Mouse (Mus musculus) T-cell, adult 66 days (primary cell): ENCODE measurements around the gene Iqcf1. TPM values are rescaled to one million over a fixed set of nuclear protein-coding genes. Genes with fewer than 3 reads are reported as not detected.

Experiments used
- total RNA-seq, 2 experiments: library from RNA; stranded (reverse); gene quantifications; 3 replicates in 1 of 2; 4 replicates in 1 of 2; pipeline ENCODE4 v1.2.4; 2023

Iqcf1 gene
- not detected for total RNA-seq

GRCm38 (mm10) chr9:106499667-106500066 is at the start of gene Iqcf1:
TSS of gene Iqcf1 (plus strand) at chr9:106499967.

DNA sequence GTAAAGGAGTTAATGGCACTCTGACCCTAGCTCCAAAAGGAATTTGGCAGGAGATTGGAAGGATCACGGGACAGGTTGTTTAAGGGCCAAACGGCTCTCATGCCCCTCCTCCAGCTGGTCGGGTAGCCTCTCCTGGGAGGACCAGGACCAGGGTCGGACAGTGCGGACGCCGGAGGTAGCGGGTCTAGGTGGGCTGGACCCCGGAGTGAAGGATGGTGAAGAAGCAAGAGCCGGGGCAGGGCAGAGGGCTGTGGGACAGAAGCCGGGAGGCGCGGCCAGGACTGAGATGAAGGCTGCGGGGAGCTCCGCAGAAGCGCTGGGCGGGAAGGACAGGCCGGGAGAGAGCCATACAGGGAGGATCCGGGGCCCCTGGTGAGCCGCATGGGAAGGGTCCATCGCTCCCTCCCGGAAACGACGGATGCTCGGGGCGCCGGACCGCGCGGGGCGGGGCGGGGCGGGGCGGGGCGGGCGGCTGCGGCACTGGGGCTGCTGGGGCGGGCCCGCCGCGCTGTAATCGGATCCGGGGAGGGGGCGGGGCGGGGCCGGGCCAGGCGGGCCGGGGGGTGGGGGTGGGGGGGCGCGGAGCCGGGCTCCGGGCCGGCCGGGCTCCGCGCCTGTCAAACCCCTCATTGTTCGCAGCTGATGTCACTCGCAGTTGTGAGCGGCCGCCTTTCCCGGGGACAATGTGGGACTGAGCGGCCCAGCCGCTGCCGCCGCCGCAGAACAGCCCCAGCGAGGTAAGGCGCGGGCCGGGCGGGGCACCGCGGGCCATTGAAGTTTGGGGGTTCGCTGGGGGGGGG is 46.3 kb upstream of the Iqcf1 start, which contains the start of gene Pcbp4:
Gene Pcbp4 (plus strand): TSS at position 21 of the 800 bp plus-strand sequence.

GRCm38 (mm10) chr9:106465571-106466200 is 34.1 kb upstream of the Iqcf1 start, which contains the start of gene Gpr62:
TSS of gene Gpr62 (minus strand) at chr9:106465938.

DNA sequence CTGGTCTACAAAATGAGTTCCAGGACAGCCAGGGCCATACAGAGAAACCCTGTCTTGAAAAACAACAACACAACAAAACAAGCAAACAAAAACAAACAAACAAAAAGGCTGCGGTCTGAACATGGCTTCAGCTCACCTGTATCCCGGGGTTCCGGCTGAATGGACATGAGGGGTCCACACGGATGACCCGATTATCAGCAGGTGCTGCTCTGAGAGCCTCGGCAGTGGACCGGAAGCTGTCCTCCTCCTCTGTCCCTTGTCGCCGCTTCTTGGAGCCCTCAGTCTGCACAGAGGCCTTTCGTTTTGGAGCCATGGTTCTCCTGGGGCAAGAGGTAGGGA is 24.1 kb upstream of the Iqcf1 start, which contains the start of gene Rrp9:
Gene Rrp9 (plus strand): TSS at position 301 of the 339 bp plus-strand sequence.

GRCm38 (mm10) chr9:106476924-106477484 is 22.8 kb upstream of the Iqcf1 start, which contains the start of gene Parp3:
TSS of gene Parp3 (minus strand) at chr9:106476949.

GRCm38 (mm10) chr9:106514273-106514672 is 14.5 kb downstream of the Iqcf1 start, which contains the start of gene Iqcf5:
TSS of gene Iqcf5 (plus strand) at chr9:106514573.

Other genes starting within 250 kb of the Iqcf1 start
- 1 to 10 TPM; 3.4 to 8.3 TPM for gene Poc1a, start 218.9 kb upstream of the Iqcf1 start, total RNA-seq
- gene Dusp7, start 131.3 kb upstream of the Iqcf1 start, total RNA-seq: 10 to 100 TPM; 37.8 to 49.4 TPM
- 100 to 1,000 TPM; 850 to 940 TPM for gene Rpl29, start 70.5 kb upstream of the Iqcf1 start, total RNA-seq
- 10 to 100 TPM; 14.4 to 15.4 TPM for gene Acy1, start 61.6 kb upstream of the Iqcf1 start, total RNA-seq
- 1 to 10 TPM; 6.6 to 7.7 TPM for gene Abhd14b, start 52.5 kb upstream of the Iqcf1 start, total RNA-seq
- 10 to 100 TPM in 1 of 2 experiments, 1 to 10 TPM in 1; 10.0 to 11.4 TPM for gene Abhd14a, start 52.3 kb upstream of the Iqcf1 start, total RNA-seq
- gene Pcbp4, start 46.7 kb upstream of the Iqcf1 start, total RNA-seq: 10 to 100 TPM; 10.5 to 15.6 TPM
- under 1 TPM; 0.30 to 0.99 TPM for gene Gpr62, start 34.0 kb upstream of the Iqcf1 start, total RNA-seq
- gene Rrp9, start 24.0 kb upstream of the Iqcf1 start, total RNA-seq: 10 to 100 TPM; 85.2 to 89.8 TPM
- gene Parp3, start 23.0 kb upstream of the Iqcf1 start, total RNA-seq: 10 to 100 TPM; 50.1 to 60.6 TPM
- gene Iqcf5, start 14.6 kb downstream of the Iqcf1 start, total RNA-seq: not detected
- not detected for gene Iqcf3, start 61.7 kb downstream of the Iqcf1 start, total RNA-seq
- gene Iqcf4, start 71.0 kb downstream of the Iqcf1 start, total RNA-seq: not detected
- gene Iqcf6, start 126.6 kb downstream of the Iqcf1 start, total RNA-seq: not detected
- gene Grm2, start 156.1 kb downstream of the Iqcf1 start, total RNA-seq: not detected
- 10 to 100 TPM; 59.1 to 65.7 TPM for gene Tex264, start 186.0 kb downstream of the Iqcf1 start, total RNA-seq